Mouse (Mus musculus) T-helper 1 cell (primary cell): ENCODE data around the gene Kcnq5.
"Not testable (repeated sequence)": the region's sequence is repeated elsewhere in the genome, so short reads cannot be mapped to it uniquely, and the experiment has no call there.

Experiments
- in situ Hi-C: fragments of 300-600 bp; cut with MboI, MseI; formaldehyde crosslinking; loops from one replicate; pipeline ENCODE4 v1.15.1; 2025; ENCODE audit warnings: high pct_unique_total_duplicates

Gene Kcnq5

GRCm38 (mm10) chr1:21650820-21651219, 310.9 kb downstream of the Kcnq5 start:
- in situ Hi-C loops = no loop called here

GRCm38 (mm10) chr1:21635406-21635805, 326.3 kb downstream of the Kcnq5 start:
- in situ Hi-C loops = no loop called here

- in situ Hi-C loops = no loop called here
These were observed 327.7 kb downstream of the Kcnq5 start for GRCm38 (mm10) chr1:21634013-21634412.

- in situ Hi-C loops = no loop called here
These were observed 339.3 kb downstream of the Kcnq5 start for GRCm38 (mm10) chr1:21622455-21622854.

- in situ Hi-C loops = no loop called here
These were observed 339.7 kb downstream of the Kcnq5 start for GRCm38 (mm10) chr1:21622039-21622438.

GRCm38 (mm10) chr1:21618712-21619111, 343.0 kb downstream of the Kcnq5 start:
- in situ Hi-C loops = no loop called here

GRCm38 (mm10) chr1:21616666-21617065, 345.1 kb downstream of the Kcnq5 start:
- in situ Hi-C loops = no loop called here

- in situ Hi-C loops = no loop called here
These were observed 347.8 kb downstream of the Kcnq5 start for GRCm38 (mm10) chr1:21613933-21614332.

- in situ Hi-C loops = no loop called here
These were observed 357.7 kb downstream of the Kcnq5 start for GRCm38 (mm10) chr1:21604003-21604402.

- in situ Hi-C loops = no loop called here
These were observed 359.2 kb downstream of the Kcnq5 start for GRCm38 (mm10) chr1:21602567-21602966.

GRCm38 (mm10) chr1:21600606-21601005, 361.1 kb downstream of the Kcnq5 start:
- in situ Hi-C loops = no loop called here

- in situ Hi-C loops = no loop called here
These were observed 367.9 kb downstream of the Kcnq5 start for GRCm38 (mm10) chr1:21593872-21594271.

GRCm38 (mm10) chr1:21567397-21567796, 394.3 kb downstream of the Kcnq5 start:
- in situ Hi-C loops = not testable (repeated sequence)

- in situ Hi-C loops = no loop called here
These were observed 407.1 kb downstream of the Kcnq5 start for GRCm38 (mm10) chr1:21554630-21555029.

- in situ Hi-C loops = no loop called here
These were observed 409.0 kb downstream of the Kcnq5 start for GRCm38 (mm10) chr1:21552715-21553114.

GRCm38 (mm10) chr1:21543909-21544308, 417.8 kb downstream of the Kcnq5 start:
- in situ Hi-C loops = no loop called here

GRCm38 (mm10) chr1:21539486-21539885, 422.3 kb downstream of the Kcnq5 start:
- in situ Hi-C loops = no loop called here

- in situ Hi-C loops = no loop called here
These were observed 430.9 kb downstream of the Kcnq5 start for GRCm38 (mm10) chr1:21530823-21531222.

- in situ Hi-C loops = no loop called here
These were observed 439.7 kb downstream of the Kcnq5 start for GRCm38 (mm10) chr1:21521995-21522394.

GRCm38 (mm10) chr1:21521475-21521874, 440.3 kb downstream of the Kcnq5 start:
- in situ Hi-C loops = no loop called here

- in situ Hi-C loops = no loop called here
These were observed 441.6 kb downstream of the Kcnq5 start for GRCm38 (mm10) chr1:21520116-21520645.

GRCm38 (mm10) chr1:21506665-21507064, 455.1 kb downstream of the Kcnq5 start:
- in situ Hi-C loops = no loop called here

GRCm38 (mm10) chr1:21499815-21500534, 461.8 kb downstream of the Kcnq5 start:
- in situ Hi-C loops = no loop called here

- in situ Hi-C loops = no loop called here
These were observed 465.4 kb downstream of the Kcnq5 start for GRCm38 (mm10) chr1:21496307-21496706.
